Mouse (Mus musculus) gastrocnemius, postnatal 10 days (tissue): ENCODE measurements around the gene Hspbap1. TPM values are rescaled to one million over a fixed set of nuclear protein-coding genes. Genes with fewer than 3 reads are reported as not detected.

Experiments used
- DNase-seq: peaks from one replicate; pipeline ENCODE4 v3.0.0; 2021; ENCODE audit warnings: mixed read lengths
- total RNA-seq, 2 experiments: library from RNA; stranded (reverse); gene quantifications; 2 replicates each; pipeline ENCODE4 v1.2.3; 2021

Gene Hspbap1
- total RNA-seq, 2 experiments from 2014 or later, result 2.6 to 3.7 TPM

- no peak for DNase-seq
Observed at GRCm38 (mm10) chr16:35802163-35802562, 32.0 kb downstream of the Hspbap1 start.

- DNase-seq, result no peak
Observed at GRCm38 (mm10) chr16:35803723-35804122, 33.5 kb downstream of the Hspbap1 start.

GRCm38 (mm10) chr16:35806973-35807662 lies 36.9 kb downstream of the Hspbap1 start:
- no peak for DNase-seq

GRCm38 (mm10) chr16:35807663-35807992 lies 37.5 kb downstream of the Hspbap1 start:
- DNase-seq, result no peak

GRCm38 (mm10) chr16:35808838-35809237 lies 38.7 kb downstream of the Hspbap1 start:
- no peak for DNase-seq

- no peak for DNase-seq
Observed at GRCm38 (mm10) chr16:35813119-35813518, 42.9 kb downstream of the Hspbap1 start.

- DNase-seq, result peak; percentile 76
Observed at GRCm38 (mm10) chr16:35817255-35818089, 47.3 kb downstream of the Hspbap1 start.

- no peak for DNase-seq
Observed at GRCm38 (mm10) chr16:35829999-35830398, 59.8 kb downstream of the Hspbap1 start.

- no peak for DNase-seq
Observed at GRCm38 (mm10) chr16:35832926-35833325, 62.8 kb downstream of the Hspbap1 start.

GRCm38 (mm10) chr16:35834653-35835052 lies 64.5 kb downstream of the Hspbap1 start:
- no peak for DNase-seq

- no peak for DNase-seq
Observed at GRCm38 (mm10) chr16:35839680-35840079, 69.5 kb downstream of the Hspbap1 start.

GRCm38 (mm10) chr16:35847138-35847537 lies 77.0 kb downstream of the Hspbap1 start:
- DNase-seq, result no peak

GRCm38 (mm10) chr16:35855846-35856245 lies 85.7 kb downstream of the Hspbap1 start:
- DNase-seq, result no peak

GRCm38 (mm10) chr16:35856766-35857165 lies 86.6 kb downstream of the Hspbap1 start:
- no peak for DNase-seq

GRCm38 (mm10) chr16:35860236-35860635 lies 90.1 kb downstream of the Hspbap1 start:
- no peak for DNase-seq

- no peak for DNase-seq
Observed at GRCm38 (mm10) chr16:35862057-35862456, 91.9 kb downstream of the Hspbap1 start.

GRCm38 (mm10) chr16:35867726-35868125 lies 97.6 kb downstream of the Hspbap1 start:
- DNase-seq, result no peak

GRCm38 (mm10) chr16:35869126-35869525 lies 99.0 kb downstream of the Hspbap1 start:
- DNase-seq, result no peak

GRCm38 (mm10) chr16:35869656-35870055 lies 99.5 kb downstream of the Hspbap1 start:
- no peak for DNase-seq

- no peak for DNase-seq
Observed at GRCm38 (mm10) chr16:35870581-35871047, 100.4 kb downstream of the Hspbap1 start.

- DNase-seq, result peak; percentile 37
Observed at GRCm38 (mm10) chr16:35871048-35871851, 101.1 kb downstream of the Hspbap1 start, which contains the start of gene Parp14. Gene Parp14, minus strand, starts transcription at chr16:35871544.

- no peak for DNase-seq
Observed at GRCm38 (mm10) chr16:35871898-35872297, 101.7 kb downstream of the Hspbap1 start.
